Mouse (Mus musculus) bone marrow macrophage, adult 2 months (primary cell): ENCODE data around the gene Rbpj. TPM values are rescaled to one million over a fixed set of nuclear protein-coding genes. Genes with fewer than 3 reads are reported as not detected.

Experiments
- H3K27ac ChIP-seq: 2 replicates; pipeline ENCODE4 v1.5.1; 2012; ENCODE audit warnings: low read depth, low read length; ENCODE audit not compliant: insufficient read depth
- H3K4me1 ChIP-seq: 2 replicates; pipeline ENCODE4 v1.6.1; 2012; ENCODE audit warnings: low read length; ENCODE audit not compliant: control insufficient read depth, insufficient read depth
- H3K4me3 ChIP-seq: 2 replicates; pipeline ENCODE4 v1.5.1; 2012; ENCODE audit warnings: mild to moderate bottlenecking, low read length, moderate library complexity; ENCODE audit not compliant: insufficient read depth
- CTCF ChIP-seq: IDR thresholded peaks from 2 replicates; pipeline ENCODE4 v1.5.1; 2012; ENCODE audit warnings: low read depth, mild to moderate bottlenecking, low read length, moderate library complexity
- POLR2A ChIP-seq: IDR thresholded peaks from 2 replicates; pipeline ENCODE4 v1.6.1; 2012; ENCODE audit warnings: mild to moderate bottlenecking, low read depth, low read length, borderline replicate concordance
- polyA plus RNA-seq: library from polyadenylated mRNA; stranded (reverse); fragments of >200 nt; gene quantifications from 2 replicates; pipeline ENCODE4 v1.2.4, GENCODE M21; 2012; ENCODE audit not compliant: missing spikeins, insufficient read depth, insufficient read length

Gene Rbpj
- polyA plus RNA-seq, 1 experiment: 136 TPM

- H3K27ac ChIP-seq: no peak overlapping the region
- TF ChIP-seq CTCF (no peak), POLR2A (no peak)
- peaks cover 12% of the 10 kb centered on the region for H3K4me1 ChIP-seq
- H3K4me3 ChIP-seq: no peak overlapping the region
Observed at GRCm38 (mm10) chr5:53554926-53555325, 89.0 kb downstream of the Rbpj start.

- no peak overlapping the region for H3K27ac ChIP-seq
- H3K4me1 ChIP-seq: peaks cover 12% of the 10 kb centered on the region
- H3K4me3 ChIP-seq: no peak overlapping the region
- TF ChIP-seq POLR2A (no peak), CTCF (no peak)
Observed at GRCm38 (mm10) chr5:53555474-53555873, 89.5 kb downstream of the Rbpj start.

GRCm38 (mm10) chr5:53555929-53556328 lies 90.0 kb downstream of the Rbpj start:
- no peak overlapping the region for H3K4me3 ChIP-seq
- H3K4me1 ChIP-seq: peaks cover 12% of the 10 kb centered on the region
- TF ChIP-seq CTCF (no peak), POLR2A (no peak)
- no peak overlapping the region for H3K27ac ChIP-seq

GRCm38 (mm10) chr5:53557544-53558260 lies 91.8 kb downstream of the Rbpj start:
- H3K4me1 ChIP-seq: peaks cover 6% of the 10 kb centered on the region; the same call in 1 of the 2 replicates
- no peak overlapping the region for H3K27ac ChIP-seq
- no peak for TF ChIP-seq POLR2A
- TF ChIP-seq CTCF: no peak
- H3K4me3 ChIP-seq: no peak overlapping the region

- H3K4me3 ChIP-seq: no peak overlapping the region
- H3K27ac ChIP-seq: no peak overlapping the region
- TF ChIP-seq CTCF (no peak), POLR2A (no peak)
- H3K4me1 ChIP-seq: no peaks in the 10 kb centered on the region
Observed at GRCm38 (mm10) chr5:53561160-53561559, 95.2 kb downstream of the Rbpj start.

GRCm38 (mm10) chr5:53564309-53564708 lies 98.4 kb downstream of the Rbpj start:
- TF ChIP-seq POLR2A (no peak), CTCF (no peak)
- H3K4me3 ChIP-seq: no peak overlapping the region
- H3K4me1 ChIP-seq: no peaks in the 10 kb centered on the region
- no peak overlapping the region for H3K27ac ChIP-seq

GRCm38 (mm10) chr5:53565213-53565794 lies 99.4 kb downstream of the Rbpj start:
- no peak for TF ChIP-seq POLR2A
- TF ChIP-seq CTCF: no peak
- no peak overlapping the region for H3K27ac ChIP-seq

GRCm38 (mm10) chr5:53566485-53567083 lies 100.6 kb downstream of the Rbpj start:
- TF ChIP-seq POLR2A (no peak), CTCF (no peak)
- no peak overlapping the region for H3K4me3 ChIP-seq
- H3K27ac ChIP-seq: no peak overlapping the region
- H3K4me1 ChIP-seq: peaks cover 10% of the 10 kb centered on the region

More at GRCm38 (mm10) chr5:53565213-53565794, 99.4 kb downstream of the Rbpj start:
- no peak overlapping the region for H3K4me3 ChIP-seq
- peaks cover 2% of the 10 kb centered on the region for H3K4me1 ChIP-seq

- TF ChIP-seq CTCF (no peak), POLR2A (no peak)
- H3K4me3 ChIP-seq: no peak overlapping the region
- H3K4me1 ChIP-seq: peaks cover 16% of the 10 kb centered on the region
- no peak overlapping the region for H3K27ac ChIP-seq
Observed at GRCm38 (mm10) chr5:53572496-53572895, 106.5 kb downstream of the Rbpj start.

- H3K27ac ChIP-seq: no peak overlapping the region
- H3K4me1 ChIP-seq: peaks cover 16% of the 10 kb centered on the region
- TF ChIP-seq POLR2A: no peak
- no peak for TF ChIP-seq CTCF
Observed at GRCm38 (mm10) chr5:53574883-53575442, 109.0 kb downstream of the Rbpj start.

More at GRCm38 (mm10) chr5:53574883-53575442, 109.0 kb downstream of the Rbpj start:
- H3K4me3 ChIP-seq: no peak overlapping the region
